Mouse (Mus musculus) thymus, postnatal 4 days (tissue): ENCODE results near the gene C8b.

Experiments
- DNase-seq: peaks from one replicate; pipeline ENCODE4 v3.0.0; 2021

The C8b gene

DNA sequence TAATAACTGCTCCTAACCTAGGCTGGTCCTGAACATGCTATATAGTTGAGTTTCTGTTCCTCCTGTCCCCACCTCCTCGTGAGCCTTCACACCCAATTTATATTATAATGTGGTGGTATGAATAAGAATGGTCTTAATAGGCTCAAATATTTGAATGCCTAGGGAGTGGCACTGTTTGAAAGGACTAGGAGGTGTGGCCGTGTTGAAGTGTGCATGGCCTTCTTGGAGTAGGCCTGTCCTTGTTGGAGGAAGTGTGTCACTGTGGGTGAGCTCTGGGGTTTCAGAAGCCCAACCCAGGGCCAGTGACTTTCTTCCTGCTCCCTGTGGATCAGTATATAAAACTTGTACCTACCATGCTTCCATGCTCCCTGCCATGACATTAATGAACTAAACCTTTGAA lies 47.5 kb downstream of the C8b start:
- DNase-seq = no peak

DNA sequence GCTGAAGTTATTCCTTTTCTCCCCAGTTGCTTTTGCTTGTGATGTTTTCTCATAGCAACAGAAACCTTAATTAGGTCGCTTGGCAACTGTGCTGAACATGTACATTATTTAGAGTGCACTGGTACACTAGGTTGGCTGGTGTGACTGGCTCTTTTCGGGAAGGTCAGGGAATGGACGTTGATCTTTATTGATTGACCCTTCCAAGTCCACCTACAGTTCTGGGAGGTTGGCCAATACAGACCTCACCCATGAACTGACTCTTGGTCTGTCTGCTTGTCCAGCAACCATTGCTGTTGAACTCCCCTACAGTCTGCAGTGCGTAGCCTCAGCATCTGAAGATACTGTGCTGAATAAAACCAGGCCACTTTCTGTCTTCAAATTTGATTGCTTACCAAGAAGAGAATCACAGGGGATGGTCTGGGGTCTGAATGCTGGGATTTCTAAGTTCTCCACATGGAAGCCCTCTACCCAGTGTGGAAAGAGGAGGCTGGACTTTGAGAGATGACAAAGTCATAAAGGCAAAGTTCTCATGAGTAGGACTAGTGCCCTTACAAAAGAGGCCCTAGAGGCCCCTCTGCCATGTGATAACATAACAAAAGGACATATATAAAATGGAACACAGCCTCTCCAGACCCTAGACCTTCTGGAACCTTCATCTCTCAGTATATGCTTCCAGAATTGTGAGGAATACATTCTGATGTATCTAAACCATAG lies 50.6 kb downstream of the C8b start:
- DNase-seq = no peak

DNA sequence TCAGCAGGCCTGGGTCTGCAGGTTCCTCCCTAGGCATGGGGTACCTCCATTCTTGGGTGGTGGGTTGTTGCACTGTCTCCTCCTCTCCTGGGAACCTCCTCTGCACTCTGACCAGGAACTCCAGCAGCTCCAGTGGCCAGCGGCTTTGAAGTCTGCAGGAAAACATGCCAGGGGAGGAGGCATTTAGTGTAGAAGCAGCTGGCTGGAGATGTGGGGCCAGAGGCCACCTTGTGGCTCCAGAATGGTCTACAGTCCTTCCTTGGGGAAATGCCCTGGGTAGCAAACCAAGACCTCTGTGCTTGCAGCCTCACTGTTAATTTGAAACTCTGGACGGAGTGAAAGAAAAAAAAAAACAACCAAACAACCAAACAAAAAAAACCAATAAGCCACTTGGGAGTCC lies 51.4 kb downstream of the C8b start:
- DNase-seq = no peak

DNA sequence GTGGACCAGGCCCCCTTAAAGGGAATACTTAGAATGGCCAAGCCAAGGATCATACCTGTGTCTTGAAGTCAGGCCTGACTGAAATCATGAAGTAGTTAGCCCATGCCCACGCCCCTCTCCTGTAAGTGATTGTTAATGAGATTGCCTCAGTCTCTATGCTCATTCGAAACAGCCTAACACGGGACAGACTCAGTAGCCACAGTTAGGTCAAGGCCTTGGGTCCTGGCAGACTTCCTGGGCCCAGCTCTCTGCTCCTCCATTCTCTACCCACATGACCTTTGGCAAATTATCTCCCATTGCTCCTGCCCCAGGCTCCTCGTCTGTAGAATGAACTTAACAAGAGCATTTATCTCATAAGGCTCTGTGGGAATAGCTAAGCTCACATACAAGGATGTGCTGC lies 52.9 kb downstream of the C8b start:
- no peak for DNase-seq

DNA sequence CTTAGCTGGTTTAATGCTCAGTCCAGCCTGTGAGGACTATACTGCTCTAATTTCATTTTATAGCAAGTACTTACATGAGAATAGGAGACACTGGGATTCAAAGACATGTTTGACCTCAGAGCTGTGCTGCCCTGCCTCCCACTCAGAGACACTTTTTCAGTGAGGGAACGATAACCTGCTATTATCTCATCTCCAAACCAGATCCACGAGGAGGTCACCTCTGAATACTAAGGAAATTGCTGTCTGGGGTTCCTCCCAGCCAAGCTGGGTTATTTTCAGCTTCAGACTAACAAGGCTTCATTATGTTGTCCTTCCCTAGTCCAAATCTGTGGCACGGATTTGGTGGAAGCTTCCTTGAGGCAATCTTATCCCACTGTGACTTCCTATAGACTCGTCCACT lies 53.8 kb downstream of the C8b start:
- no peak for DNase-seq

DNA sequence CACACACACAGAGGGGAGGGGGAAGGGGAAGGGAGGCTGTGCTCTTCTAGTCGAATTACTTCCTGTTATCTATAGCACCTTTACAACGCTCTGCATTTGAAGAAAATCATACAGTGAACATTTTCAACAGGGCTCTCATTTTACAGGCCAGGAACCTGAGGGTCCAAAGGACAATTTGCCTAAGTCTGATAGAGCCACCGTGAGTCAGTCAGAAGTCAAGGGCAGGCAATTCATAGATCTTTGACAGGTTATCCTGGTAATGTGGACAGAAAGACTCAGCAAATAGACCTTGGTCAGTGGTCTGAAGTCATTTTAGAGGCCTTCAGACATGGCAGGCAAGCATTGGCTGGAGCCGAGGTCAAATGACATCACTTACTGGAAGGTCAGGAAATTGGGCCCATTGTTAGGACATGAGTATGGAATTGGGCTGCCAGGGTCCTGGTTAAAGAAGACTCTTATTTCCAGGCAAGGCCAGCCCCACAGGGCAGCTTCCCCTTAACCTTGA lies 57.5 kb downstream of the C8b start:
- DNase-seq = no peak

DNA sequence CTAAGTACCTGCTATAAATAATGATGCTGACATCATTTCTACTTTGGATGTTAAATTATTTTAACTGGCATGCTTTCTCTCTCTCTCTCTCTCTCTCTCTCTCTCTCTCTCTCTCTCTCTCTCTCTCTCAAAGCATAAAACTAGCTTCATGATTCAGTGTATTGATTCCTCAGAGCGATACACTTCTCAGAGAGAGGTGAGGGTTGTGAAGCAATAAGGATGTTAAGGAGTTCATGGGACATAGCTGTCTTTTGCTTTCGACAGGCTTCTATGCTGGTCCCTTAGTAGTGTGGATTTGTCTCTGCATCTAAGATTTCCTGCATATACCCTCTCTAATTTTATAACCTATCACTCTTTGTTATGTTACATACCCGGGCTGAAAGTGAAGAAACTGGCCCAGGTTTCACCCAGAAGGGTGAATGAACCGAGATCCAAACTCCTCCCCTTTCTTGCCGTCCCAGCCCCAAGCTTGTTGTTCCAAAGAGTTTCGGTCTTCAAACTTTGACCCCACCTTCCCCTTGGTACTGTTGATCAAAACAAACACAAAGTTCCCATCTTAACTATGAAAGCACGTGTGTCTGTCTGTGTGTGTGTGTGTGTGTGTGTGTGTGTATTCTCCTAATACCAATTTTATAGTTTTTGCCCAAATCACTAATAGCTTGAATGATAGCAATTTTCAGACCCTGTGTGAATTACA lies 58.4 kb downstream of the C8b start:
- DNase-seq = no peak

DNA sequence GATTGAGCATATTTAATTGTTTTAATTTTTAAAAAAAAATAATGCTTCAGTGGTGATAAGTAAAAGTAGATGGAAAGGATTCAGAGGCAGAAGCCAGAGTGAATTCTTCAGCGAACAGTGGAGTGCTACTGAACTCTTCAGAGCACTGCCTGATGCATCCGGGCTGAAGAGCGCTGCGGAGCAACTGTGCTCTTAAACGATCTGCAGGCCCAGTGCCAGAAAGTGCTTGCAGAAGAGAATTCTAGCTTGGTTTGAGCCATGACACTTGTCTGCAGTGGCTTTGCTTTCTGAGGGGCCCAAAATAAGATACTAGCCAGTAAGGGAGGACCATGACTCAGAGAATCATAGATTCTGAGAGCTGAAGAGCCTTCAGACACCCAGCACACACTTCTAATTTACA lies 62.8 kb downstream of the C8b start:
- DNase-seq = no peak

DNA sequence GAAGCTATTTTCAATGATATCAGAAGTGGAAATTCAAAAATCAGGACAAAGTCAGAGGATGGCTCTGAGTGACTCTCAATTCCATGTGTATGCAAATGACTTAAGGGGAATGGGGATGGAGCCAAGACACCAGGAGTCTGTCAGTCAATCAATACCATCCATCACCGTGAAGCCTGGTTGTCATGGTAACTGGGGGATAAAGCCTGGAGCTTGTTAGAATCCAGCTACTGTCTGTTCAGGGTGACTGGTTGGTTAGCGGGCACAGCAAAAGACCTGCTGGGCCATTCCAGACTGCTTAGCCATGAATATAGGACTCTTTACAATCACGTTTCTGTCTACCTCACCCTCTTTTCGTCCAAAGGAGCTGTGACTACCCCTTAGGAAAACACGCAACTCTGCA lies 69.0 kb downstream of the C8b start:
- DNase-seq = no peak

DNA sequence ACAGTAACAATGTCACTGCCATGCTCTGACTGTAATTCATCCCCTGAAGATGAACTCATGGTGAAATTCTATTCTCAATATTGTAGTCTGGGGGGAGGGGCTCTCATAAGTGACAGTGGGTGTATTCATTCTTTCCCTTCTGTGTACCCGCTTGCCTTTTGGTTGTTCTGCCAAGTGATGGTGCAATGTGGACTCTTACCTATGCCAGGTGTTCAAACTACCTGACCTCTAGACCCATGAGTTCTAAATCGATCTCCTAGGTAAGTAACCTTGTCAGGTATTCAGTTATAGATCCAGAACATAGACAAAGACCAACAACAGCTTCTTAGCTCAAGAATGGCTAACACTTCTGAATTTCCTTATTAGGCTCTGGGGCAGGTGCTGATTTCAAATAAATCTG lies 72.2 kb downstream of the C8b start:
- no peak for DNase-seq

DNA sequence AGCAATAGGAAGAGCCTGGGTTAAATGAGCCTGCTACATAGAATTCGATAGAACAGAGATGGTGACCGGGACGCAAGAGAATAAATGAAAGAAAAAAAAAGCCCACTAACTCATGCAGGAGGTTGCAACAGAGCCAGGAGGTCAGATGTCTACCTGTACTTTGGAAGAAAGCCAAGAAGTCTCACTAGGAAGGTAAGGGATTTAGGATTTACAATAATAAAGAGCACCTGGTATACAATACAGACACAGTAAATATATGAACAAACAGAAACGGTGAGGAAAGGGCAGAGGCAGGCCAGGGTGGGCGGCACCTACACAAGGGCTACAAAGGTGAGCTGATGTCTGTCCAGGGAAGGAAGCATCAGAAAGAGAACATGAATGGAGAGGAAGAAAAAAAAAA lies 76.1 kb downstream of the C8b start:
- DNase-seq = no peak

DNA sequence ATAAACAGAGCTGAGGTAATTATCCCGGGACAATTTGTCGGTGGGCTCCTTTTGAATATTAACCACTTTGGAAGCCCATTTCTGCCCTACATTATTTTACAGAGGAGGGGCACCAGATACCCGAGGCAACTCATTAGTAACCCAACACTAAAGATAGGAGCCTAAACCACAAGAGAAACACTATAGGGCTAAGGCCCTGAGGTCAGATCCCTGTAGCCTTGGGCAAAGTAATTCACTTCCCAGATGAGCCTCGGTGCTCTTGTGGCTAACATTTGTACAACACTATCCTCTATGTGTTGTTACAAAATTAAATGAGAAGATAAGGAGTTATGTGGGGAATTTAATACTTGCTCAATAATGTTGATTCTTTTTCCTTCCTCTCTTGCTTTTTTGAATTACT lies 77.4 kb downstream of the C8b start:
- DNase-seq = no peak
